Mouse (Mus musculus) CH12.LX (cell line): ENCODE results near the gene Tmsb10. TPM values are rescaled to one million over a fixed set of nuclear protein-coding genes. Genes with fewer than 3 reads are reported as not detected.

Experiments used
- DNase-seq: peaks from one replicate; pipeline ENCODE4 v3.0.0-alpha.2; 2013; ENCODE audit errors: extremely low read depth
- H3K27ac ChIP-seq: 2 replicates; pipeline ENCODE4 v1.5.1; 2012; ENCODE audit warnings: low read depth, mild to moderate bottlenecking, control low read depth, moderate library complexity; ENCODE audit not compliant: insufficient read depth
- H3K27me3 ChIP-seq: replicated peaks from 2 replicates; pipeline ENCODE3; 2012; ENCODE audit warnings: inconsistent platforms
- H3K36me3 ChIP-seq, 2 experiments: replicated peaks in 1 of 2; 2 replicates each; pipeline versions ENCODE3 to v1.6.1; 2012; ENCODE audit warnings: inconsistent platforms in 1 of 2, low read length in 1 of 2, mild to moderate bottlenecking in 1 of 2, mixed read lengths in 1 of 2, moderate library complexity in 1 of 2; ENCODE audit not compliant: control insufficient read depth in 1 of 2, insufficient read depth in 1 of 2
- H3K4me1 ChIP-seq, 2 experiments: 2 replicates each; pipeline ENCODE4 v1.6.1; 2012; ENCODE audit warnings: inconsistent platforms in 1 of 2, moderate library complexity in 1 of 2; ENCODE audit not compliant: insufficient read depth in 2 of 2, control insufficient read depth in 1 of 2
- H3K4me2 ChIP-seq: 2 replicates; pipeline ENCODE4 v1.6.1; 2012; ENCODE audit warnings: low read depth, mild to moderate bottlenecking, control low read depth; ENCODE audit not compliant: poor library complexity, insufficient read depth, severe bottlenecking
- H3K4me3 ChIP-seq, 3 experiments: fragments of 150-350 bp in 1 of 3; sonication (generic) in 1 of 3; replicated peaks in 1 of 3; 2 replicates each; pipeline versions ENCODE3 to v1.5.1; 2011 to 2012; ENCODE audit warnings: low read depth in 2 of 3, low read length in 2 of 3, mild to moderate bottlenecking in 2 of 3, moderate library complexity in 2 of 3, control low read depth in 1 of 3, improper control_type of control experiment in 1 of 3, inconsistent platforms in 1 of 3, mixed read lengths in 1 of 3; ENCODE audit not compliant: poor library complexity in 1 of 3
- H3K79me2 ChIP-seq: replicated peaks from 2 replicates; pipeline ENCODE4 v1.6.1; 2012; ENCODE audit warnings: mild to moderate bottlenecking, moderate library complexity; ENCODE audit not compliant: control insufficient read depth, poor library complexity, insufficient read depth, severe bottlenecking; ENCODE audit errors: extremely low read depth
- H3K9ac ChIP-seq: 2 replicates; pipeline ENCODE4 v1.6.1; 2012; ENCODE audit warnings: low read depth, mild to moderate bottlenecking, control low read depth, moderate library complexity; ENCODE audit not compliant: insufficient read depth
- H3K9me3 ChIP-seq: replicated peaks from 2 replicates; pipeline ENCODE3; 2012; ENCODE audit warnings: low read length, inconsistent platforms, mixed read lengths
- BHLHE40 ChIP-seq: IDR thresholded peaks from 2 replicates; pipeline ENCODE4 v1.6.1; 2011; ENCODE audit warnings: mild to moderate bottlenecking, low read depth, low read length, improper control_type of control experiment
- CHD1 ChIP-seq: IDR thresholded peaks from 2 replicates; pipeline ENCODE4 v1.6.1; 2012; ENCODE audit warnings: low read depth, low read length, improper control_type of control experiment, inconsistent platforms
- CHD2 ChIP-seq: IDR thresholded peaks from 2 replicates; pipeline ENCODE4 v1.6.1; 2011; ENCODE audit warnings: low read length, improper control_type of control experiment
- CTCF ChIP-seq, 2 experiments: IDR thresholded peaks in 1 of 2; conservative IDR thresholded peaks in 1 of 2; 2 replicates each; pipeline ENCODE4 v1.5.1; 2011 to 2012; ENCODE audit warnings: low read depth in 2 of 2, low read length in 2 of 2, improper control_type of control experiment in 1 of 2, inconsistent platforms in 1 of 2, mild to moderate bottlenecking in 1 of 2, moderate library complexity in 1 of 2
- E2F4 ChIP-seq: IDR thresholded peaks from 2 replicates; pipeline ENCODE4 v1.6.1; 2011; ENCODE audit warnings: low read depth, low read length, improper control_type of control experiment; ENCODE audit not compliant: insufficient replicate concordance
- ELF1 ChIP-seq: IDR thresholded peaks from 2 replicates; pipeline ENCODE4 v1.6.1; 2014; ENCODE audit warnings: low read depth, mild to moderate bottlenecking, inconsistent platforms, low read length, improper control_type of control experiment
- ETS1 ChIP-seq: conservative IDR thresholded peaks from 2 replicates; pipeline ENCODE4 v1.6.1; 2012; ENCODE audit warnings: low read depth, mild to moderate bottlenecking, inconsistent platforms, low read length, improper control_type of control experiment, moderate library complexity
- IRF4 ChIP-seq: IDR thresholded peaks from 2 replicates; pipeline ENCODE4 v1.6.1; 2014; ENCODE audit warnings: low read depth, mild to moderate bottlenecking, inconsistent platforms, low read length, improper control_type of control experiment
- JUND ChIP-seq: conservative IDR thresholded peaks from 2 replicates; pipeline ENCODE4 v1.6.1; 2011; ENCODE audit warnings: low read depth, low read length, improper control_type of control experiment
- KAT2A ChIP-seq: IDR thresholded peaks from 2 replicates; pipeline ENCODE4 v1.6.1; 2012; ENCODE audit warnings: low read length, improper control_type of control experiment, inconsistent platforms; ENCODE audit not compliant: insufficient replicate concordance
- MAX ChIP-seq: IDR thresholded peaks from 2 replicates; pipeline ENCODE4 v1.6.1; 2011; ENCODE audit warnings: low read length, improper control_type of control experiment
- MAZ ChIP-seq: IDR thresholded peaks from 2 replicates; pipeline ENCODE4 v1.6.1; 2012; ENCODE audit warnings: low read depth, mild to moderate bottlenecking, inconsistent platforms, low read length, improper control_type of control experiment, moderate library complexity
- MEF2A ChIP-seq: IDR thresholded peaks from 2 replicates; pipeline ENCODE4 v1.6.1; 2014; ENCODE audit warnings: low read depth, mild to moderate bottlenecking, inconsistent platforms, low read length, improper control_type of control experiment, borderline replicate concordance
- MXI1 ChIP-seq: IDR thresholded peaks from 2 replicates; pipeline ENCODE4 v1.6.1; 2011; ENCODE audit warnings: mild to moderate bottlenecking, low read depth, low read length, improper control_type of control experiment
- MYC ChIP-seq: IDR thresholded peaks from 2 replicates; pipeline ENCODE4 v1.6.1; 2011; ENCODE audit warnings: low read depth, mild to moderate bottlenecking, improper control_type of control experiment, low read length
- NELFE ChIP-seq: IDR thresholded peaks from 2 replicates; pipeline ENCODE4 v1.6.1; 2011; ENCODE audit warnings: low read depth, low read length, improper control_type of control experiment
- PAX5 ChIP-seq: IDR thresholded peaks from 2 replicates; pipeline ENCODE4 v1.6.1; 2012; ENCODE audit warnings: low read length, inconsistent platforms, mixed read lengths
- RAD21 ChIP-seq: IDR thresholded peaks from 2 replicates; pipeline ENCODE4 v1.6.1; 2011; ENCODE audit warnings: low read depth, mild to moderate bottlenecking, low read length, improper control_type of control experiment, moderate library complexity
- RCOR1 ChIP-seq: conservative IDR thresholded peaks from 2 replicates; pipeline ENCODE4 v1.6.1; 2012; ENCODE audit warnings: low read depth, mild to moderate bottlenecking, inconsistent platforms, low read length, improper control_type of control experiment
- SIN3A ChIP-seq: IDR thresholded peaks from 2 replicates; pipeline ENCODE4 v1.6.1; 2012; ENCODE audit warnings: low read length, improper control_type of control experiment, inconsistent platforms
- TBP ChIP-seq: conservative IDR thresholded peaks from 2 replicates; pipeline ENCODE4 v1.6.1; 2011; ENCODE audit warnings: low read depth, low read length, improper control_type of control experiment
- TCF12 ChIP-seq: IDR thresholded peaks from 2 replicates; pipeline ENCODE4 v1.6.1; 2014; ENCODE audit warnings: low read depth, mild to moderate bottlenecking, inconsistent platforms, low read length, improper control_type of control experiment
- UBTF ChIP-seq: IDR thresholded peaks from 2 replicates; pipeline ENCODE4 v1.6.1; 2012; ENCODE audit warnings: low read depth, mild to moderate bottlenecking, inconsistent platforms, low read length, improper control_type of control experiment, moderate library complexity
- USF1 ChIP-seq: IDR thresholded peaks from 2 replicates; pipeline ENCODE4 v1.6.1; 2014; ENCODE audit warnings: low read depth, mild to moderate bottlenecking, inconsistent platforms, low read length, improper control_type of control experiment
- ZC3H11A ChIP-seq: IDR thresholded peaks from 2 replicates; pipeline ENCODE4 v1.6.1; 2012; ENCODE audit warnings: low read depth, mild to moderate bottlenecking, inconsistent platforms, low read length, improper control_type of control experiment
- ZKSCAN1 ChIP-seq: IDR thresholded peaks from 2 replicates; pipeline ENCODE4 v1.6.1; 2012; ENCODE audit warnings: low read depth, inconsistent platforms, low read length, improper control_type of control experiment, borderline replicate concordance
- ZMIZ1 ChIP-seq: IDR thresholded peaks from 2 replicates; pipeline ENCODE4 v1.6.1; 2012; ENCODE audit warnings: low read depth, mild to moderate bottlenecking, inconsistent platforms, low read length, improper control_type of control experiment
- dilution Hi-C: fragments of 300-500 bp; cut with MboI; formaldehyde crosslinking; loops from 2 replicates; pipeline ENCODE4 v1.14.3; 2020; ENCODE audit warnings: low sequenced_read_pairs; ENCODE audit not compliant: extremely low pct_unique_long_range_greater_than_20kb, extremely low pct_ligation_motif_present
- in situ Hi-C: fragments of 300-500 bp; cut with MboI; formaldehyde crosslinking; loops from 3 replicates; pipeline ENCODE4 v1.14.3; 2019; ENCODE audit warnings: low sequenced_read_pairs, low pct_ligation_motif_present, low pct_unique_long_range_greater_than_20kb, mixed read lengths
- polyA plus RNA-seq: library from polyadenylated mRNA; unstranded; fragments of >175 nt; gene quantifications from 2 replicates; pipeline ENCODE4 v1.2.1, GENCODE M21; 2012; ENCODE audit warnings: low read depth; ENCODE audit not compliant: insufficient read length
- total RNA-seq, 2 experiments: library from RNA; depleted of rRNA; stranded (reverse); fragments of 300-350 nt in 1 of 2; fragments of >200 nt in 1 of 2; gene quantifications; 2 replicates each; pipeline ENCODE4 v1.2.3; 2012 to 2014

The Tmsb10 gene
- total and polyA plus RNA-seq, 3 experiments = 223 to 479 (median 379) TPM

GRCm38 (mm10) chr6:72971074-72971473 is 12.5 kb upstream of the Tmsb10 start:
- no peaks in the 10 kb centered on the region for H3K36me3 ChIP-seq
- no peak overlapping the region for H3K27ac ChIP-seq
- no peak overlapping the region for H3K4me3 ChIP-seq
- no peak overlapping the region for H3K9ac ChIP-seq
- H3K9me3 ChIP-seq = no peaks in the 10 kb centered on the region
- in situ Hi-C loops = no loop called here
- no peak overlapping the region for H3K4me2 ChIP-seq
- H3K4me1 ChIP-seq = peaks cover 0 to 4% of the 10 kb centered on the region in 2 experiments; a peak in 1 of 4 replicates
- no peaks in the 10 kb centered on the region for H3K79me2 ChIP-seq
- no peaks in the 10 kb centered on the region for H3K27me3 ChIP-seq
- dilution Hi-C loops = no loop called here
- no peak for DNase-seq
- TF ChIP-seq ELF1 (no peak), ZC3H11A (no peak), RCOR1 (no peak), MYC (no peak), TBP (no peak), USF1 (no peak), UBTF (no peak), BHLHE40 (no peak), JUND (no peak), RAD21 (no peak), NELFE (no peak), CTCF (conservative IDR thresholded peaks at IDR 0.05 in 1 of 2, IDR thresholded peaks at IDR 0.05 in 1 of 2; ENCODE audit: low read depth in 2 of 2, low read length in 2 of 2) (no peak), KAT2A (no peak), ETS1 (no peak), TCF12 (no peak), CHD1 (no peak), IRF4 (no peak), PAX5 (no peak), ZMIZ1 (no peak), MAX (no peak)

GRCm38 (mm10) chr6:72969787-72970186 is 11.2 kb upstream of the Tmsb10 start:
- in situ Hi-C loops = no loop called here
- TF ChIP-seq ZKSCAN1 (no peak), ELF1 (no peak), UBTF (no peak), ETS1 (no peak), E2F4 (no peak), RAD21 (no peak), MAZ (no peak), USF1 (no peak), CHD2 (no peak), TBP (no peak), RCOR1 (no peak), MYC (no peak), MXI1 (no peak), MEF2A (no peak), SIN3A (no peak), MAX (no peak), PAX5 (no peak), ZC3H11A (no peak)

More at GRCm38 (mm10) chr6:72969787-72970186, 11.2 kb upstream of the Tmsb10 start:
- no peaks in the 10 kb centered on the region for H3K9me3 ChIP-seq
- H3K4me1 ChIP-seq = peaks cover 0 to 4% of the 10 kb centered on the region in 2 experiments; a peak in 1 of 4 replicates
- no peak overlapping the region for H3K4me3 ChIP-seq
- H3K79me2 ChIP-seq = no peaks in the 10 kb centered on the region
- H3K4me2 ChIP-seq = no peak overlapping the region
- DNase-seq = no peak
- no peaks in the 10 kb centered on the region for H3K36me3 ChIP-seq
- H3K27me3 ChIP-seq = no peaks in the 10 kb centered on the region
- dilution Hi-C loops = no loop called here
- H3K9ac ChIP-seq = no peak overlapping the region
- no peak overlapping the region for H3K27ac ChIP-seq
